Mouse (Mus musculus) gonadal fat pad, adult 2 months (tissue): ENCODE data around the gene Ets1. TPM values are rescaled to one million over a fixed set of nuclear protein-coding genes. Genes with fewer than 3 reads are reported as not detected.

Experiments used
- DNase-seq: peaks from one replicate; pipeline ENCODE4 v3.0.0-alpha.2; 2012; ENCODE audit warnings: low read depth
- polyA plus RNA-seq: library from polyadenylated mRNA; depleted of rRNA; stranded (reverse); fragments of >200 nt; gene quantifications from 2 replicates; pipeline ENCODE4 v1.2.3, GENCODE M21; 2012; rRNA removed

The Ets1 gene
- 14.7 and 15.4 TPM in 2 replicates for polyA plus RNA-seq

DNA sequence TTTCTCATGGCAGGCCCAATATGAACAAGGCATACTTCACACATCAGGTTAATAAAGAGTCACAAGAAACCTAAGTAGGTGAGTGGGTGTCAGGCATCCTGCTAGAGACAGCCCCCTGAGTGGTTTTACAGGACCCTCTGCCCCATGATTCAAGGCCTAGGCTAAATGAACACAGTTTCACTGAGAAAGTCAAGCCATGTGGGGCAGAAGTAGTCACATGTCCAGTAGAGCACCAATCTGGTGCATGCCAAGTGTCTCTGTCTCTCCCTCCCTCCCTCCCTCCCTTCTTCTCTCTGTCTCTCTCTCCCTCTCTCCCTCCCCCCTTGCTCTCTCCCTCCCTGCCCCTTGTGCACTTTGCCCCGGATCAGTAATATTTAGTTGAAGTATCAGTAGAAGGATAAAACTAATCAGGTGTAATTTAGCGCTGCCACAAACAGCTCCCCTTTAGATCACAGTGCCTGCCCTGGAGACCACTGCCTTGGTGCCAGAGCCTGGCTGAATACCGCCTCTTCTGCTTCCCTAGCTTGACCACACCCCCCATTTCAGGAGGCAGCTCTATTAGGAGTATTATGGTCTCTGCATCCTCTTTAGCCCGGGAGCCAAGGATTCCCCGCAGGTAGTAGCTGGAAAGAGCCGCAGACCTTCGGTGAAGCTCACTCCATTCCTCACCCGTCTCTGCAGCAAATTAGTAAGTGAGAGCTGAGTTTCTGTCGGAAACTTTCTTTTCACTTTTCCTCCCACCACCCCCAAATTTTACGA is at the start of gene Ets1:
Gene Ets1, plus strand, starts transcription at position 595 of the 759 bp plus-strand sequence.
- DNase-seq, result no peak

DNA sequence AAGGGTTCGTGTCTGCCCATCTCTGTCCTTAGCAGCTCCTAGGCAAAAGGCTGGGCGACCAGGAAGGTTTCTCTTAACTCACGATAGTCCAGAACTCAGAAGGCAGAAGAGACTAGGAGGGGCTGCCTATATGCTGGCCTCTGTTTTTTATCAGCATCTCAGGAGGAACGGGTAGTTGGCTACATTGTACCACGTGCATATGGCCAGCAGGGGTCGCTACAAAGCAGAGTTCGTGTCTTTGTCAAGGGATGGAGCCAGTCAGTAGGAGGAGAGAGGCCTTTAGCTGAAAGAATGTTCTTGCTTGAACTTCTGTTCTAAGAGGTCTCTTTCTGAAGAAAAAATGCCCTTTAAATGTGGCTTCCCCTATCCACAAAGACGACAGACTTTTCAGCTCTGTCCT is 46.1 kb upstream of the Ets1 start:
- DNase-seq, result no peak

DNA sequence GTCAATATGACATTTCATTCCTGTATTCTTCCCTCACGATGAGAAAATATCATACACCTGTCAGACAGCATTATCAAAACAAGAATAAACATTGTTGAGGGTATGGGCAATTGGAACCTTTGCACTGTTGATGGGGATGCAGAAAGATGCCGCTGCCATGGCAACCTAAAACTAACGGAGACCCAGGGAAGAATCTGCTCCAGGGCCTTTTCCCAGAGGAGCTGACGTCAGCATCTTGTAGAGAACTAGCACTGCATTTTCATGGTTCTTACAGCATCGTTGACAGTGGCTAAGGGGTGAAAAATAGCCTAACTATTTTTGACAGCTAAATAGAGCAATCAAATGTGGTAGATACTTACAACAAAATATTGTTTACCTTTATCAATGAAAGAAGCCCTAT is 45.5 kb upstream of the Ets1 start:
- no peak for DNase-seq

DNA sequence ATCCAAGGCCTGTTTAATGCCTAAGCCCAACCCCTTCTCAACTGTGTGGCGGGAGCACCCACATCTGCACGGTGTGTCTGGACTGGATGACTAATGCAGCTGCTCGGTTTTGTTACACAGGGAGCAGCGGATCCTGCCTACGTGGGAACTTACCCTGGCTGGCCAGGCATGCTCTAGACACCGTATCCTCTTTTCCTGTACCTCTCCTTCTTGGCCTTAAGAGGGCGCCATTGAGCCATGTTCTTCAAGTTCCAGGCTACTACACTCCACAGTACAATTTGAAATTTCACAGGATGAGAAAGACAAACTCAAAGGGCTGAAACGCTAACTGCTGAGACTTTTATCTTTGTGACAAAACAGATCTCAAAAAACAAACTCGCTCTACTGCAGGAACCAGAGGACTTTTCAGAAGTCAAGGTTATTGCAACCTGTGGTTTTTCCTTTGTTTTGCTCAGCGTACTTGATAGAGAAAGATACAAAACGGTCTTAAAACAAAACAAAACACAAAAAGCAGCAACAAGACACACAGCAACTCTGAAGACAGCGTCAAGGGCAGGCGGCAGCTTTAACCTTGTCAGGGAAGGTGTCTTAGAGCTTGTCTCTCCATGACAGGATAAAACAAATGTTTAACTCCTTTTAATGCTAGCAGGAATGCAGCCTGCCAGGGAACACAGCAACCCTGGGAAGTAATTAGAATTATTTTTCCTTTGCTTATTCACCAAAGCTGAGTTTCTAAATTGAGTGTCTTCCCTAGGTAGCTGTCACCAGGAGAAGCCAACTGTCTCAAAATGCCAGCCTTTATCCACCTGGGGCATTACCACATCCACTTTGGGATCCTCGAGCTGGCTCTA is 44.1 kb upstream of the Ets1 start:
- DNase-seq, result no peak

DNA sequence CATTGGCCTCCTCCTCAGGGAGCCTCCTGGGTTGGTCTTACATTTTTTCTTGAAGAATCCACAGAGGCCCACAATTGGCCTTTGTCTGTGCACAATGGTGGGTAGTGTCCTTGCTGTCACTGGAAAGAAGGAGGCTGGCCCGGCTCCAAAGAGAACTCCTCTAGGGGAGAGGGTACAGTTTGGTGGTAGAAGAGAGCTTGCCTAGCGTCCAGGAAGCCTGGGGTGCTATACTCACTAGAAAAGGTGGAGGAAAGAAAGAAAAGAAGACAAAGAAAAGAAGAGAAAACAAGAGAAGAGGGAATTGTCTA is 43.5 kb upstream of the Ets1 start:
- no peak for DNase-seq

DNA sequence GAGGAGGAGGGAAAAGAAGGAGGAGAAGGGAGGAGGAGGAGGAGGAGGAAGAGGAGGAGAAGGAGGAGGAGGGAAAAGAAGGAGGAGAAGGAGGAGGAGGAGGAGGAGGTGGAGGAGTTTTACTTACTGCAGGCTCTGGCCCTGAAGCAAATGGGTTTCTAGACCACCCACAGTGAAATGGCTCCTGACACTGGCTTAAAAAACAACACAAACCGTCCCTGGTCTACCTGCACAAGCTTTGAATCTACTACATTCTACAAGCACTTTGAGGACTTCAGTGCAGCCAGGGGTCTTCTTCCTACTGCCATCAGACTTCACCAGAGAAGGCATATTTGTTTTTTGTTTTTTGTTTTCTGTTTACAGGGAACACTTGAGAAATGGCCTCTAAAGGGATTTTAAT is 42.2 kb upstream of the Ets1 start:
- no peak for DNase-seq

DNA sequence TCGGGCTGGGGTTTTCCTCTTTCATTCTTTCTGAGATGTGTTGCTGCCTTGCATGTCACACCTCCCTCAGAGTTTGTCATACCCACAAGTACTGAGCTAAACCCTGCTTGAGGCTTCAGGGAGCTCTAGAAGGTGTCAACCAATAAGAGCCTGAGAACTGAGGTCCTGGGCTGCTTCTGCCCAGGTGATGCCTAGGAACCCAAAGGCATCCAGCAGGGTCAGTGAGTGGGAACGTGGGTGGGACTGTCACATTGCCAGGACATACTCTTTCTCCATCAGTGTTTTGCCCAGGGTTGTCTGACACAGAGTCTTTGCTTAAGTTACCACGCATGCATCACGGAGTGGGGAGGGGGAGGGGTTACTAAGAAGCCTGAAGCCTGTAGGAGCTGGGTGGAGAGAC is 41.7 kb upstream of the Ets1 start:
- DNase-seq, result no peak

DNA sequence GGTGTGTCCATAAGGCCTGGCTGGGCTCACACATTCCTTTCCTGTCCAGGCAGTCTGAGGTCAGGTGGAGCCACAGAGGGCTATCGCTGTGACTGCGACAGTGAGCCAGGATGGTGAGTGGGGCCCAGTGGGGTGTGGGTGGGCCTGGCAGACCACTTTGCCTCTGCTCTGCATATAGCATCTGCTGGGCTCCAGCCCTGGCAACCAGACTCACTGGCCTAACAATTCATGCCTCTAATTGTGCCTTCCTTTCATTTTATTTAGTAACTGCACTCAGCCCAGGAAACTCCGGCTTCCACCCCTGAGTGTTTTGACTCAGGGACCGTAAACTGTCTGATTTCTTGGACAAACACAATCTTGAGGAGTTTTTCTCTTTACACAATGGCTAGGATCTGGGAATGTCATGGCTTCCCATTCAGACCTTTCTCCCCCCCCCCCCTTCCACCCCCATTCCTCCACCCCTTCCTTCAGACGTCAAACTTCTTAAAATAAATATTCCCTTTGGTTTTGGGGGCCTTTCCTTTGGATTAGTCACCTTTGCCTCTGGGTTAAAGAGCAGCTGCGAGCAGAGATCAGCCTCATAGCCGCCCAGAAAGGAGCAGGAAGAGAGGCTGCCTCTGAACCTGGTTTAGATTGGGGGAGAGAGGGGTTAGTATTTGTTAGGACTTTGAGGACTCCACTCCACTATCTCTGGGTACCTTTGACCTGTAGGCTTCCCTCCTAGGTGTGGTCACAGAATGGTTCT is 40.8 kb upstream of the Ets1 start:
- no peak for DNase-seq

DNA sequence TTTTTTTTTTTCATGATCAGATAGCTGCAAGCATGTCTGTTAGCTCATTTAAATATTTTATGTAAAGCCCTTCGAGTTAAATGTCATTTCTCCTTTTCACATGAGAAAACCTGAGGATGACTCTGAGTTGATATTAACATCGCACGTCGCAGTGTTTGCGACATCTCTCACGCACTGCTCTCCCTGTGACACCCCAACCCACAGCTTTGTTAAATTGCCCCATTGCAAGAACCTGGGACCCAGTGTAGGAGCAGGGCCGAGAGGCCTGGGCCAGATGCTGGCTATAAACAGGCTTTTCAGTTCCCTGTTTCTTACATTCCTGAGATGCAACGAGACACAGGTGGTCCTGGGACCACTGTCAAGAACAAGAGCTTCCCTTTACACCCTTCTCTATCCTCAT is 39.7 kb upstream of the Ets1 start:
- DNase-seq, result no peak

DNA sequence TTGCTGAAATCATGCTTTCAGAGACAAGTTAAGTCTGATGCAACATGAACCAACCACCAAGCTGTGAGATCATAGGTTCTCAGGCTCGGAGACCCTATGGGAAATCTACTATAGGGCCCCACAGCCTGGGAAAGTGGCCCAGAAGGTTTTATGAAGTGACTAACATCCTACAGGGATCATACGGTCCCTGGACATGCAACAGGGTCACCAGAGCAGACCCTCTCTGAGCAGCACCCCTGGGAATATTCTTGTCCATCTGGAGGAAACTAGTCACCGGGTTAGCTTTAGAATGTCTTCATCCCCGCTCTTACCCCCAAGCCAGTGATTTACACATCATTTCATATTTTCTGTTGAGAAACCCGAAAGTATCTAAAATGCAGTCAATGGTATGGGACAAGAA is 34.1 kb upstream of the Ets1 start:
- DNase-seq, result no peak

DNA sequence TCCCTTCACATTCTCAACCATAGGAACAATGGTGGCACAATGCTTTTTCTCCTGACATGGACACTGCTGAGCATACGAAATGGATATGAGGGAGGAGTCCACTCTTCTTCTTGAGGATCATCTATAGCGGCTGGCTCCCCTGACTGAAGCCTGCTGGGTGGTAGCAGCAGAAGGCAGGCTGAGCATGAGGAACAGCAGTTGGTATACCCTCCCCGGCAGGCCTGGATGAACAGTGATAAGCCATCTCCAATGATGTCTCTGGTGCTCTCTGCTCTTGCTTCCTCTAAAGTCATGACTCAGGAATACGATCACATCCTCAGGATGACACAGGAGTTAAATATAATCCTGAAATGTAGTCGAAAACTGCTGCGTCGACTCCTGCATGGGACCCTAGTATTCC is 32.9 kb upstream of the Ets1 start:
- DNase-seq, result no peak

DNA sequence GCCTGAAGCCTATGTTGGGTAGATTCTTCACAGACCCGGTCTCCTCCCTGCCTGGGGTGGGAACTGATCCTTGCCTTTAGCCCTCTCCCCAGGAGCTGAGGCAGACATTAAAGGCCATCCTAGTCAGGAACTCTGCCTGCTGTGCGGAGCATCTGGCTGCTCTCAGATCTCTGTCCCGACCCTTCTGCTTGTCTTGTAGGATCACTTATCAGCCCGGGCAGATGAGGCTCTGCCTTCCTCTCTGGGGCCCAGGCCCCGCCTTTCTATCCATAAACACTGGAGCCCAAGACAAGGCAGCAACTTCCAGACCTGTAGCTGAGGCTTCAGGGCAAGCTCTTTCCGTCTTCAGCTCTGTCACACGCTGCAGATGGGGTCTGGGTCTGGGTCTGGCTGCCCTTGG is 28.8 kb upstream of the Ets1 start:
- no peak for DNase-seq

DNA sequence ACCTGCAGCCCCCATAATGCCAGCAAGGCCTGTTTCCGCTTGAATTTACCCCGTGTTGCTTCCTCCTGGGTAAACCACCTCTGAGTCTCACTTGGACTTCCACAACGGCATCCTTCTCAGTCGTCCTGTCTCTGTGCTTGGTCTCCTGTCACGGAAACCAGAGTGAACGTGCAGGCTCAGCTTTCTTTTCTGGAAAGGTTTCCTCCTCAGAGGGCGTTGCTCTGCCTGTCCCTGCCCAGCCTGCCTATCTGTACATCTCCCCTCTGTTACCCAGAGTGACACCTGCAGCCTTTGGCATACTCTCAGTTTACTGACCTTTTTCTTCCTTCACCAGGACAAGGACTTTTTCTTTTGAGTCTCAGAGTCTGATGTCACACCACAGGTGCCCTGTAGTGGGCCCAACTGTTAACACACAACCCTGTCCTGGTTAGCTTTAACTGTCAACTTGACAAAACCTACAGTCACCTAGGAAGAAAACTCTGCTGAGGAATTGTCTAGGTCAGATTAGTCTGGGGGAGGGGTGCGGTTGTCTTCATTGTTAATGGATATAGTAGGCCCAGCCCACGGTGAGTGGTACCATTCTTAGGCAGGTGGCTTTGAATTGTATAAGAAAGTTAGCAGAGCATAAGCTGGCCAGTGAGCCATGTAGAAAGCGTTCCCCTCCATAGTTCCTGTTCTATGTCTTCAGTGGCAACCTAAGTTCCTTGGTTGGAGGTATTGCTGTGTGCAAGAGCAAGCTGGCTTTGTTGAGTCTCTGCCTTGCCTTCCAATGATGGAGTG is 27.0 kb upstream of the Ets1 start:
- no peak for DNase-seq

DNA sequence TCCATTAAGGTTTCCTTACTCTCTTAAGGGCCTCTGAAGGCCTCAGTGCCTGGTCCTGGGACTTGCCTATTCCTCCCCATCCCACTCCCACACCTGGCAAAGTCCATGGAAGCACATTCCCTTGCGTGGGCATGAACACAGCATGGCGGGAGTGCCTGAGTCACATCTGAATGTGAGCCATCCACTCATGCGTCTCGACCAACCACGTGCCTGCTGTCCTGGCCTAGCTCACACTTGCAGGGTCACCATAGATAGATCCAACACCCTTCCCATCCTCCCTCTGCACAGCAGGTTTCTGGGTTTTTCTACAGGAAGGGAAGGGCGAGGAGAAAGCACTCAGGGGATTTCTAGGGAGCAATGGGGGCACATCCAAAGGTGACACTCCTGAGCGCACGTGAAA is 25.8 kb upstream of the Ets1 start:
- no peak for DNase-seq

DNA sequence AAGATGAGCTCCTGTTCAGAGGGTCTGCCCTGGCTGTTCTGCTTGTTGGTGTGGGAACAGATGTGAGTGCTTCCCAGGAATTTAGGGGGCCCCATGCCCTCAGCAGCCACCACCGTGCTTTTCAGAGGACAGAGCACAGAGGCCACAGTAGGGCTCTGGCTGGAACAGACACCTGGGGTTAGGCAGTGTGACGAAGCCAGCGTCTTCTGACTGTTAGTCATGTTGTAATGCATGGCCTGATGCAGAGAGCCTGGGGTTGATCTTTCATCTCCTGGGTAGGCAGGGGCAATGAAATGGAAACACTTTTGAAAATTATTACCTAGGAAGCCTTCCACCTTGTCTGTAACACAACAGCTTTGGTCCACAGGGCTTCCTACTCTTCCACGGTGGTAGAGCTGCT is 25.4 kb upstream of the Ets1 start:
- no peak for DNase-seq

DNA sequence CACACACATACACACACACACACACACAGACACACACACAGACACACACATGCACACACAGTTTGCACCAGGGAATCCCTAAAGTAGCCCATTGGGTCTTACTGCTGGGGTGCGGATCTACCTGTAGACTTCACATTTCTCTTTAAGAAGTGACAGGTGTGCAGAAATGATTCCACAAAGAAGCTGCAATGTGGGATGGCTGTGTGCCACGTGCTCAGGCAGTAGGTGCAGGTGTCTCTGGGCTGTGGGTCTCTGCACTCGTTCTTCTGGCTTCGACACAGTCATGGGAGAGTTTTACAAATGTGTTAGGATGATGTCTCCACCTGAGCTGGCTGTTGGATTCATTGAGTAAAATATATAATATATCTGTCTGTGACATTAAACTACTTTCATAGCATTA is 24.7 kb upstream of the Ets1 start:
- no peak for DNase-seq

DNA sequence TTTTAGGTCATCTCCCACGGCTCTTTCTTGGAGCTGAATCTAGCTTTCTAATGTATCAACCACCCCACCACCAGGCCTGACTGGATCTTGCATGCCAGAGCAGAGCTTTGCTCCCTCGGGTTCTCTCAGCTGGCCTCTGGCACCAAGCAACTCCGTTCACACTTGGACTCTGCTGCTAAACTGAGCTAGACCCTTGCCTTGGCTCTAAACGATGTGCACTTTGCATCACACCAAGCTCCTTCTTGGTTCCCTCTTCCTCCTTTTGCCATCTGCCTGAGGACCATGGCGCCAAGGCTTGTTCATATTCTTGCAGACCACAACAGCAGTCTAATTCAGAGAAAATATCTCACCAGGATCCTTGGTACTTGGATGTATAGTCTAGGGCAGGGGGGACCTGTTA is 23.6 kb upstream of the Ets1 start:
- no peak for DNase-seq

DNA sequence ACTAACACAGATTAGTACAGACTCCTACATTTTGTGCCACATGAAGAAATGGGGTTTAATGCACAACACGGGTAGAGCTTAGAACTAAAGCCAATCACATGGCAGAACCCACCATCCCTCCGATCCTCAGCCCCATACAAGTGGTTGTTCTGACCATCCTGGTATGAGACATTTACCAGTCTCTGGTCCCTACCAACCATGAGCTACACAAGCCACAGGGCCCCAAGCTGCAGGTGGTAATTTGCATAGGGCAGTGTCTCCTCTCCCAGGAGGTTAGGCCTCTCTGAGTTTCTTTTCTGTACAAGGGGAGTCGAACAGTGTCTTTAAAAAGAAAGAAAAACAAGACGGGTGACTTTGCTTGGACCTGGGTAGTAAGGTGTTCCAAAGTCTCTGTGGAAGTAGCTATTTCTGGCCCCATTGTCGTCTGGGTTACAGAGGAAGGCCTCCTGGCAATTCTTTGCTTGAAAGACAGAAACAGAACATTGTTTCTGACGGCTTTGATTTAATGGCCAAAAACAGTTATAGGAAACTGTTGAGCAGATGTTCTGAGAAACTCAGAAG is 23.1 kb upstream of the Ets1 start:
- no peak for DNase-seq

DNA sequence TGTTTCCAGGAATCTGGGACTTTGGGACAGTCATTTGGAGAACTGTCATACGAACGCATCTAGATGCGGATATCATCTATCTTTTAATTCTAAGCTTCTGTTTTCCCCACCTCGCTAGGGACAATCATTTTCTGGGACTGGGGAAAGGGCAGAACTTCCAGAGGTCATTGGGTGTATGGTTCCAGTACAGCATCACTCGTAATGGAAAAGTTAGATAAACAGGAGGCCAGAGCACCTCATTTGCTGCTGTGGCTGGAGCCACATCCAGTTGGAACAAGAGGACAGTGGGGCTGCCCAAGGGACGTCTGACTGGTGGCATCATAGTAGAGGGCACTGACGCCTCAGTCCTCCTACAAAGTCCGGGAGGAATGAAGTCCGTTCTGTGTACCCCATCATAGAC is 21.8 kb upstream of the Ets1 start:
- DNase-seq, result no peak

DNA sequence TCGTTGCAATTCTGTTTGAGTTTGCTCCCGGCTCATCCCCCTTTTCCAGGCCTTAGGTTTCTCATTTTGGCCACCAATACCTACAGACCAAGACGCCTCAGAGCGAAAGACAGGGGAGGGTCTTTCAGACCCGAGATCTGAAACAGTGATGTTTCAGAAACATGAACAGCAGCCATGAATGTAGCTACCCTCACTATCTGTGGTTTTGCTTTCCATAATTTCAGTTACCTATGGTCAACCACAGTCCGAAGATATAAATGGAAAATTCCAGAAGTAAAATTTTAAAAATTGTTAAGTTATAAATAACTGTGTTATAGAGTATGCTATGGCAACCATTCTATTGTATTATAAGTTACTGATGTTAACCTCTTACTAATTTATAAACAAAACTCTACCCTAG is 20.6 kb upstream of the Ets1 start:
- DNase-seq, result no peak

DNA sequence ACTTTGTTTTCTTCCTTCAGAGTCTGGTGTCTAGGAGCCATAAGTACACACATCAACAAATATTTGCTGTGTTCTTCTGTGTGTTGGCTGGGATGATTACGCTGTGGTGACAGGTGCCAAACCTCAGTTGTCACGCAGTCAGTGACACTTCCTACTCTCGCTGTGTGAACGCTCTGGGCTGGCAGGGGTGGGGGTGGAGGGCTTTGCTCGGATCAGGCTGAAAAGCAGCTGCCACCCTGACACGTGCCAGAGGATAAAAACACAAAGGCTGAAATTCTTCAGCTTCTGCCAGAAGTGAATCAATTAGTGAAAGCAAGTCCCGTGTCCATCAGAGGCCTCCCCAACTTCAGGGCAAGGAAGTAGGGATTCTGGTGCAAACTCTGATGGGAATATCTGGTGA is 20.0 kb upstream of the Ets1 start:
- no peak for DNase-seq
